Mouse (Mus musculus): ENCODE measurements around the gene 2010111I01Rik.
A peak's percentile ranks its signal among the peaks of the same experiment; 100 is the strongest.

GRCm38 (mm10) chr13:63045504-63046205, 81.0 kb downstream of the 2010111I01Rik start:
- TF ChIP-seq CTCF (IDR thresholded peaks at IDR 0.05; ENCODE audit: low read depth) (peak; percentile 46), EP300 (optimal IDR thresholded peaks at IDR 0.05) (no peak)

Measured in stomach, postnatal 0 days (tissue).